Mouse (Mus musculus): ENCODE measurements at regions not wholly inside any gene's neighbourhood (a gene's known extent, or its start where the extent isn't known, plus 50 kb on each side); places are given as distances from the start of the nearest gene placed in this dataset.
"Not testable (repeated sequence)": the region's sequence is repeated elsewhere in the genome, so short reads cannot be mapped to it uniquely, and the experiment has no call there.

DNA sequence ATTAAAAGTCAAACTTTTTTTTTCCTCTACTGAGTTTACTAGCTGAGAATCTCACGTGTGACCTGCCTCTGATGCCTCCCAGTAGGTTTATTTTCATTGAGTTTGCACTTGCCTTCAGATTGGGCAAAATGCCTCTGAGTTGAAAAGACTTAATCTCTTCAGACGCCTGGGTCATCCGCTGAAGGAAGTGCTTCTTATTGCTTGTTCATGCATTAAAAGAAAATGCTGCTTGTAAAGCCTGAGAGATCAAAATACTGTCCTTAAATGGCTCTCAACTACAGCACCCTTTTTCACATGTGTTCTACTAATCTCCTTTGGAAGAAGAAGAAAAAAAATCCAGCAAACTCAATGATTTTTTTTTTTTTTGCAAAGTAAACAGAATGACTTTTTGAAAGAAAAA is 351.5 kb downstream of the Kcnh5 start:
- peak; percentile 6 to 27 for DNase-seq

DNA sequence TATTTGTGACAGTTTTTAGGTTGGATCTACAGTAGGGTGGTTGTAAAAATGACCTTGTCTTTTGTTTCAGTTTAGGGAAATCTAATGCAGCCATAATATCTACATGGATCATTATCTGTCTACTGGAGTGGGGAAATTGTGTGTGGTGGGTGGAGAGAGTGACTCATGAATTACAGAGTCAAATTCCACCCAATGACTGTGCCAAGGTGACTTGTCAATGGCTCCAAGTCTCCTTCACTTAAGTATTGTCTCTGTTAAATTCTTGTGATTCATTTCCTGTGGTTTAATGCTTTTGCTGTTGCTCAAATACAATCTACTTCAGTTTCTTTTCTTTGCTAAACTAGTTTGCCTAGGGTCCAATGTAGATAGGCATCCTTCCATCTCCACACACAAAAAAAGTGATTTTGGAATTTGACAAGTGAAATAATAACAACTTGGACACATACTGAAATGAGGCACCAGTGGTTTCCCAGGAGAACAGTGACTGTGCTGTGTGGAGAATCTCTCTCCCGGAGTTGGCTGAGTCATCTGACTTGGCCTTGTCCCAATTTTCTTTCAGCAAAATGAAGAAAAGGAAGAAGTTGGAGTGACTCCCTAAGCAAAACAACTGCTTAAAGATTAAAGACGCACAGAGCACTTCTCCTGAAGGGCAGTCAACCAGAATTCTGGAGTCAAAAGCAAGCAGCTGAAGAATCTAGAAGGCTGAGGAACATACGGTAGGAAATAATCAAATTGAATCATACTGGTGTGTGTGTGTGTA is 352.2 kb downstream of the Kcnh5 start:
- peak; percentile 35 to 56 for DNase-seq

DNA sequence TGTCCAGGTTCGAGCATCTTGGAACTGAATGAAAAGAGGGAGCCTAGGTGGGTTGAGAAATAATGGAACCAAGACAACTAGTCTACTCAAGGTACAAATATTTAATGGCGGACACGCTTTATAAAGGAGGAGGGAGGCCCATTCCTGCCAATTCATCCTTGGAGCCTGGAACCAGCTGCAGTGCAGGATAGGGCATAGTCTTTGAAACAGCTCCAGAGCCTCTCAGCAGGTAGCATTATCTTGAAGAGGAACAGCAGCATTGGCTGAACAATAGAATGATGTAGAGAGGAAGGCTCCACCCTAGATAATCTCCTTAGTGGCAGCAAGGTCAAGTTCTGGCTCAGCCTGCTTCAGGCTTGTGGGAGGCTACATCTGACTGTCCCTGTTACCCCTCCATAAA is 361.0 kb downstream of the Kcnh5 start:
- not testable (repeated sequence) for DNase-seq

DNA sequence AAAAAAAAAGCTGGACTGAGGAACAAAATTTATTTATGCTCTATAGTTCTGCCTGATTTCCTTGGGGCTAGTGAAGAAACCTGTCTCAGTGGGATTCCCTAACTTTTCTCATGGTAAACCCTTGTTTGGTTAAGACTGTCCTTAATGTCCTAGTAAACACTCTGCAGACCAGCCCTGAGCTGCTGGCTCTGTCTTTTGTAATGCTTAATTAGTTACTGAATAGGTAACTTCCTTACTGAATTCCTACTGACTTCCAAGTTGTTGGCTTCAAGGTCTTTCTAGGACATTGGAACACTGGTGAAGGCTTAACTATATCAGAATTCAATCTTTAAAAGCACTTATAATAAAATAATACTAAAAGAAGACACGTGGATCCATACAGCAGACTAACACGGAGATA is 368.6 kb downstream of the Kcnh5 start:
- not testable (repeated sequence) for DNase-seq

DNA sequence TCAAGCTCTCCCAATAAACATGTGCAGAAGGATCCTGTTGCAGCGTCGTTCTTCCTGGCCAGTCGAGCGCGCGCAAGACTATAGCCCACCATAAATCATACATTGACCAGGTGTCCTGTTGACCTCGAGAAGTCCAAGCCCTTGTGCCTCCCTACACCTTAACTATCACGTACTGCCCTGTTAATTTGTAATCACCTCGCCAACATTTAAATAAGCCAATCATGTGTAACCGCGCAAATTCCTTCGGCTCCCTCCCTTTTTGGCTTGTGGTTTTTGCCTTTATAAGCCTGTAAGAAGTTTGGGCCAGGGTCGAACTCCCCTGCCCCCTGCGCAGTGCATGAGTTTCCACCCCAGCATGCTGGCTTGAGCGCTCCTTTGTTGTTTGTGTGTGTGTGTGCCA is 369.2 kb downstream of the Kcnh5 start:
- DNase-seq, result not testable (repeated sequence)

DNA sequence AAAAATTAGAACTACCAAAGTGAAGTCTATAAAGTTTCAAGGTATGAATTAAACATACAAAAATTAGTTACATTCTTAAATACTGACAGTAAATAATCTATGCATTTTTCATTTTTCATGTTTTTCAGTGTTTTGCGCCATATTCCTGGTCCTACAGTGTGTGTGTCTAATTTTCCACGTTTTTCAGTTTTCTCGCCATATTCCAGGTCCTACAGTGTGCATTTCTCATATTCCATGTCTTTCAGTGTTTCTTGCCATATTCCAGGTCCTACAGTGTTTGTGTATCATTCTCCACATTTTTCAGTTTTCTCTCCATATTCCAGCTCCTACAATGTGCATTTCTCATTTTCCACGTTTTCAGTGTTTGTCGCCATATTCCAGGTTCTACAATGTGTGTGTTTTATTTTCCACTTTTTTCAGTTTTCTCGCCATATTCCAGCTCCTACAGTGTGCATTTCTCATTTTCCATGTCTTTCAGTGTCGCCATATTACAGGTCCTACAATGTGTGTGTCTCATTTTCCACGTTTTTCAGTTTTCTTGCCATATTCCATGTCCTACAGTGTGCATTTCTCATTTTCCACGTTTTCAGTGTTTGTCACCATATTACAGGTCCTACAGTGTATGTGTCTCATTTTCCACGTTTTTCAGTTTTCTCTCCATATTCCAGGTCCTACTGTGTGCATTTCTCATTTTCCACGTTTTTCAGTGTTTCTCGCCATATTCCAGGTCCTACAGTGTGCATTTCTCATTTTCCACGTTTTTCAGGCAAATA is 373.2 kb downstream of the Kcnh5 start:
- peak; percentile 32 to 62 for DNase-seq

DNA sequence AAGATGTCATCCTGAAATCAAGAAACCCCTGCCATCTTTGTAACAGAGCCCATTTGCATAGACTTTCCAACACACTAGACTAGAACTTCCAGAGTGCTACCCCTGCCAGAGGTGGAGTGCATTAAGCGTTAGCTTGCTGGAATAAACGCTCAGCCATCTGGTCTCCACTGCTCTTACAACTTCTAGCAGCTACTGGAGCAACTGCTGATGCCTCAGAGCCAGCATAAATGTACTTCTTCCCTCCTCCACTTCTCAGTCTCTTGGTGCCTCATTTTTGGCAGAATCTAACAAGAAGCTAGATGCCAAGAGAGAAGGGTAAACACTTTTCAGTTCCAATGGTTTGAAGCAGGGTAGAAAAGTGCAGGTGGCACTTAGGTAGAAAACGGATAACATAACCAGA is 385.1 kb downstream of the Kcnh5 start:
- DNase-seq, result peak; percentile 9 to 31

DNA sequence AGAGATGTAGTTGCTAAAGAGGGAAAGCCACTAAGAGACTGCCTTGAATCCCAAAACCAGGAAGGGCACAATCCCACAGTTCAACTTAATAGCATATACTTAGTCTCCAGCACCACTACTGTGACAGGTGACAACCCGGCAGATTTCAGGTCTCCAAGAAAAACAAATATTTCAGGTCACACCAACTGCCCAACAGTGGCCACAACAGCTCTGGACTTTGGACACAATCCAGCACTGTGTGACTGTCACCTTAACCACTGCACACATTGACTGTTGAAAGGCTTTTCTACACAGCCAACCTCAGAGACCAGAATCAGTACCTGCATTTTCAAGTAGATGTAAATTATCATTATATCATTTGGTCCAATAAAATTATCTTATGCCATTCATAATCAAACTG is 414.8 kb downstream of the Kcnh5 start:
- DNase-seq, result no peak

DNA sequence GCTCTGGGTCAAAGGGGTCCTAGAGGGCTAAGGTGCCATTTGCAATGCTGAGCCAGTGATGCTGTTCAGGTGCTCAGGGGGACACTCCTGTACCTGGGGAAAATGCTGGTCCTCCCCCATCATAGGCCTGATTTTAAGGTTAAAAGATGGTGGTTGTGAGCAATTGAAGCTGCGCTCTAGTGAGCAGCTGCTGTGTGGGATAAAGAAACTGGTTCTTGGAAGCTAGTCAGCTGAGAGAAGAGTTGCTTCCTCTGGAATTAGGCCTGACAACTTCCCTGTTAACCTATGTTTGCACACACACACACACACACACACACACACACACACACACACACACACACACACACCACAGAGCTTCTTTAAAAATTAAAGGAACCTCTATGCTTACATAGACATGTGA is 428.9 kb upstream of the Gm11042 start:
- DNase-seq, result no peak

DNA sequence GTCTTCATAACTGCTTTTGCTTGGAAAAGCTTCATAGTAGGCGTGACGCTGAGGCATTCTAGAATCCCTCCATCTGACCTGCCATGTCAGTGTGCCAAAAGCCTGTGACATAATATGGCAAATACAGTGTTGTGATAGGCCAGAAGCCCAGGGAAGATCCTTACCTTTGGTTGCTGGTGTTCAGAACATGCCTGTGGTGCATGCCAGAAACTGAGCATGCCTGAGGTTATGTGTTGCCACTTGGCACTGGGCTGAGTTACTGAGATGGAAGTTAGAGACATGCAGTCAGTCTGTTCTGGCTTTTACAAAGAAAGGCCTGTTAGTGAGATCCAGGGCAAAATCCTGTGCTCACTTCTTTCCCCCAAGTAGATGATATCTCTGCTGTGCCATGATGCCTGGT is 412.7 kb upstream of the Gm11042 start:
- no peak for DNase-seq

DNA sequence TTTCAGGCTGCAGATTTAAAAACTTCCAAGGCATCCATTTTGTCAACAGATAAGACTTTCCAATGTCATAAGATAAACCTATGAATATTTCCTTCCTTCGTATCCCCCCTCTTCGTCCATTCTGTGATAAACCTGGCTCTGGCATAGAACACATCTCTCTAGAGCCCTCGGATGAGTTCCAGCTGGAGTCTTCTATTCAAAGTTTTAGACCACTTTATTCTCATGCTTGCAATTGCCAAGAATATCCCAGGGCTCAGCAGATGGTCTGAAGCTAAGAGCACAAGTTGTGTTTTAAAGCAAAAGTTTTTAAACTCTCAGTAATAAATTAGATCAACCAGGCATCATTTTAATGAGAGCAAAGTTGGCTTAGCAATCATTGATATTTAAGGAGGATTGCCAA is 363.0 kb upstream of the Gm11042 start:
- no peak for DNase-seq

DNA sequence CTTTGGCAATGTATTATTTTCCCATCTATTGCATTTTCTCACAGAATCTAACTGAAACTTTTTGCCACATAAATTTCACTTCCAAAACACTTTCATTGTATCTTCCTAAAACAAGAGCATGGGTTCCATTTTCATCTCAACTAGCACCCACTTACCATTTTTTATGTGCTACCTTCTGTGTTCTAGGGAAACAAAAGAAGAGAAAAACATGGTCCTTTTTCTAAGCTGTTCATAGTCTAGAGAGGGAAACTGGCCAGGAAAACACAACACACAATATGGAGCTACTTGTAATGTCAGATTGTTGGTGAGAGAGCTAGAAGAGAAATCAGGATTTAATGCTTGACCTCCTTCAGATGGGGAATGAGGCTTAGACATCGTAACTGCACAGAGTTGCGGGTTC is 361.6 kb upstream of the Gm11042 start:
- no peak for DNase-seq

DNA sequence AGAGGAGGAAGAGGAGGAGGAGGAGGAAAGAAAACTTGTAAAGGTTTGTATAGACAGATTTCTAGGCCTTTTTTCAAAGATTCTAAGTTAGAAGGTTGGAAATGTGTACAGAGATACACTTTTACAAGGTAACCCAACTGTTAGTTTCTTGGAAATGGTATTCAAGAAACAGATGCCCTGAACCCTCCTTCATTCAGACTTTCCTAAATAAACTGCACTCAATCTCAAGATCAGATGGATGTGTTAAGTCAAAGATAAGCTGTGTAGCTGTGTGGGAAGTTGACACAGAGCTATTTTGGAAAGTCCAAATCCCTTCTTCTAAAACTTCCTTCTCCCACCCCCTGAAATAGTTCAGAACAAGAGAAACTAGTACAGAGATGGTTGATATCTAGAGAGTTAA is 342.2 kb upstream of the Gm11042 start:
- no peak for DNase-seq

DNA sequence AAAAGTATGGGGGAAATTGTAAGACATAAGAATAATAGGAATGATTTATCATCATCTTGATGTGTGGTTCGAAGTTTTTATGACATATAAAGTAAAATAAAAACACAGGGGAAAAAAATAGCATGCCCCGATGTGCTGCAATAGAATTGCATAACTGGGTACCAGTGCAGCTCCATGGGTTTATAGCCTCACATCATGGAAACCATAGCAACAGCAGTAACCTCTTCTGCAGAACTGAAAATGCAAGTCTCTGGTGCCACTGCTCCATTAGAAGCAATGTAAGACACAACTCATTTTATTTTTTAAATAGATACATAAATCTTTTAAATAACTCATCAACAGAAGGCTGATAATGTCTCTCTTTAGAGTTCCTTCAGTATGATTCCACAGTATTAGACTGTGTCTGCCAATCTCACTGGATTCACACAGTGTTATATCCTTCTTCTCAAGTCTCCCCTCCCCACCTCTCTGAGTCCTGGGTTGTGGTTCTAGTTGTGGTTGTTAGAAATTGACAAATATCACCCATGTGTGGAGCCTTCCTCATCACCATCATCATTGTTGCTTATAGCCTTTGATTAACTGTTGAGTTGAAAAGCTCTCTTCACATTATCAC is 340.9 kb upstream of the Gm11042 start:
- no peak for DNase-seq

DNA sequence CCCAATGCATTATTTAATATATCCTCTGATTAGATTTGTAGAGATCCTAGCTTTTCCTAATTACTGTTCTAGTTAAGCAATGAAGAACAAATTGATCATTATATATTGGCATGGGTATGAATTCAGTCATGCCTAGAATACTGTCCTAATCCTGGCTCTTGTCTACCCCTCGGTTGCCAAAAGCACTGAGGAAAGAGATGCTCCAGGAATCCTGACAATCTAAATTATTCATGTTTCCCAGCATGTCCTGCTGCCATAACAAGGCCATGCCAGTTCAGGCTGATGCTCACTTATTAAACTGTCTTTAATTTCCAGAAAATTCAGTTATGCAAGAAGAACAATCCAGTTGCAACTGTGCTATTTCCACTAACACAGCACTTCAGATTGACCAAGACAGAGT is 335.1 kb upstream of the Gm11042 start:
- peak; percentile 81 to 82 for DNase-seq

DNA sequence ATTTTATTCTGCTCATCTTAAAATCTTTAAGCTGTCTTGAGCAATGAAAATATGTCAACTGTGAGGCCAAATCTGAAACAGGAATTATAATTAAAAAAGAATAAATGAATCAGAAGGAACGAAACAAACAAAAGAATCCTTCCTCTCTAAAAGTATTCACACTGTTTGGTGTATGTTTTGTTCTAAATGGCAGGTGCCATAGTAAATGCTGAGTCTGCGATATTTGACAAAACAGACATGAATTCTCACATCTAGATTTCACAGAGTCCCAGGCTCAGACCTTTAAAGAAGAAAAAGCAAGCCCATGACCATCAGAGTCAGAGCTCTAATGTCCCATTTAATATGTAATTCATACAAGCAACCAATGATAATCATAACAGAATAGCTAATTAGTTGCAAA is 316.6 kb upstream of the Gm11042 start:
- no peak for DNase-seq

DNA sequence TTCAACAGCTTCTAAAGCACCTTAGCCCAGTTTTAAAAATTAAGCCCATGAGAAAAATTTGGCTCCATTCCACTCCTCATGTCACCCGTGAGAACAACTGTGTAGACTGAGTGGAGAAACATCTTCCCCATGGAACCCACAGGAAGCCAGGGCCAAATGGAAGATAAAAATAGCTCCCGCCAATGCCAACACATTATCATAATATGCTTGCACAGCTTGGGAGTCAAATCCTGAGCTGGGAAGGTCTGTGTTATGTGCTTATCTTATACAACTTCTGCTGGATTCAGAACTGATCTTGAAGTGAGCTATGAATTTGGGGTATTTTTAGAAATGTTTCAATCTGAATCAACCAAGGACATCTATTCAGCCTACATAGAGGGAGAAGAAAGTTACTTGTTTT is 279.0 kb upstream of the Gm11042 start:
- peak; percentile 12 for DNase-seq

DNA sequence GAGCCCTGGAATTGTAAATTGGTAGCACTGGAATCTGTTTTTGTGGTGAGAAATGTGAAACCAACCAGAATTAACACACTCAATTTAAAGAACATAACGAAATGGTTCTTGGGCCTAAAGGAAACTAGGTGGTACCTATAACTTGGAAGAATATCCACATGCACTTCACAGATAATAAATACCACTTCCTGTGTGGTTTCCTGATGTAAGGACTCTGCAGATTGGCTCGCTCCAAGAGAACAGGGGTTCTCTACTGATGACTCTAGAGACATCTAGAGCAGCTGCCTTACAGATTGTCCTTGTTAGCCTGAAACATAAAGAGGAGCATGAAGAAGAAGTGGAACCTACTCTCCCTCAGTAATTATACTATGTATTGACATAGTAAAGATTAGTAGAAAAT is 238.4 kb upstream of the Gm11042 start:
- no peak for DNase-seq

DNA sequence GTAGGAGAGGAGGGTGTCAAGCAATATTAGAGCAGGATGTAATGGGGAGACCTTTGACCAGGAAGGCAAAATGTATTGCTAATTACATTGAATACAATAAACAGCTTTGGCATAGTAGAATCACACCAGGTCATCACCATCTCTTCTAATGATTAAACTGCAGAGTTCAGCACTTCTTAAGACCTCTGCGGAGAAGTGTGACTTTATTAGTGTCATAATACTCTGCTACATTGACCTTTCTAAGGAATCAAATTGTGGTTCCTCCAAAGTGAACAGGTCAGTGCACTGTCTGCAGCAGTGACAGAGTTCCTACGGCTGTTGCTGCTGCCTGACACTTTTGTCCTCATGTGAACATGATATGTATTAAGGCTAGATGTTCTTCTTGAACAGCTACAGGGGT is 228.0 kb upstream of the Gm11042 start:
- no peak for DNase-seq

DNA sequence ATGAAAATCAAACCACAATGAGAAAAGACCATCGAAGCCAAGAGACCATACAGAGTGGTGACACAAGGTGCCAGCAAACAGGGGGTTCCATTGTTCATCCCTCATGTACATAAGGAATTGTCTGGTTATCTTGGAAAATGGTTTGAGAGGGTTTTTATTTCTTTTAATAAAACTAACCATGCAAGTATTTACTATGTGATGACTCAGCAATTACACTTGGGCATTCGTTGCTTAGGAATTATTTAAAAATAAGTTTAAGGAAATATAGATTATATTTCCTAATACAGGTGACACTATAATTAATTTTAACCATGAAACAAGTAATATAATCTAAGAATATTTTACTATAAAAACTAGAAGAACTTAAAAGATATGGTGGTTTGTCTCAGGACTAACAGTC is 218.7 kb upstream of the Gm11042 start:
- no peak for DNase-seq

DNA sequence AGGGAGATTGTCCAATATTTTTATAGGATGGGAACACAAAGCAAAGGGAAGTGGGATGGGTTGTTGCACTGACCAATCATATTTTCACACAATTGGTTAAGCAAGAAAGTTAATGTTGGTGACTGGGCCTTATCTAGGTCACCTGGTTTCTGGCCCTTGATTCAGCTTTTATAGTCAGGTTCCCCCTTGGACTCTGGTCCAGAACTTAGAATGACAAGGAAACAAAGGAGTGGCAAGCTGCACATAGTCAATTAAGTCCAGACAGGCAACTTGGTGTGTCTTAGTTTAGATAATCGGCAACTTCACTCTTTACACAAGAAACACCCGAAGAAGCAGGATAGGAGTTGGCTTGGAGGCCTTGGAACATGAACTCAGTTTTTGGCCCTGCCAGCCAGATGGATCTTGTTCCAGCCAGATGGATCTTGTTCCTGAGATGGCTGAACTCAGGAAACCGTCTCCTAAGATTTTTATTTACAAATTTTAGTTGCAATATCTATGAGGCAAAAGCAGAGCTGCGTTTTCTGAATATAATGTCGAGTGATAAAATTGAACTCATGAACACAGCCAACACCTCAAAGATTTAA is 212.9 kb upstream of the Gm11042 start:
- DNase-seq, result peak; percentile 42 to 48

DNA sequence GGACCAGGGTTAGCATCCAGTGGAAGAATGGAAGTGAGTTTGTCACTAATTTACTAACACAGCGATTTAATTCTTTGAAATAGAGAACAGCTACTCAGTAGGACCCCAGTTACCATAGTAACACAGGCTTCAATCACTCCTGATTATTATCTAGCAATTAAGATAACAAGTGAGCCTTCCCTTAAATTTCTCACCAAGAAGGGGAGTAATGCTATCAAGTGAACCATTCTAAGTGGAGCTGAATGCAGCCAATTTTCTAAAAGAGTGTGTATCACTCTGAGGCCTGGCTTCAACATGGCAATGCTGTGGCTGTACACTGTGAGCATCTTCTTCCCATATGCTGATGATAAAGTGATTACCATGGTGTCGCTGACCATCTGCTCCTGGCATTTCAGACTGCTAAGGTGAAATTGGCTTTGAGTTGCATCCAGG is 211.0 kb upstream of the Gm11042 start:
- peak; percentile 67 to 76 for DNase-seq

DNA sequence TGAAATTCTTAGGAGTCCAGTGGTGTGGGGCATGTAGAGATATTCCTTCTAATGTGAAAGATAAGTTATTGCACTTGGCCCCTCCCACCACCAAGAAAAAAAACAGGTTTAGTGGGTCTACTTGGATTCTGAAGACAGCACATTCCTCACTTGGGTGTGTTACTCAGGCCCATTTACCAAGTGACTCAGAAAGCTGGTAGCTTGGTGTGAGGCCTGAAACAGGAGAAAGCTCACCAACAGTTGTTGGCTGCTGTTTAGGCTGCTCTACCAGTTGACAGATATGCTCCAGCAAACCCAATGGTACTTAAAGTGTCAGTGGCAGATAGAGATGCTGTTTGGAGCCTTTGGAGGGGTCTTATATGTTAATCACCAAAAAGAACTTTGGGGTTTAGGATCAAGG is 207.8 kb upstream of the Gm11042 start:
- no peak for DNase-seq

DNA sequence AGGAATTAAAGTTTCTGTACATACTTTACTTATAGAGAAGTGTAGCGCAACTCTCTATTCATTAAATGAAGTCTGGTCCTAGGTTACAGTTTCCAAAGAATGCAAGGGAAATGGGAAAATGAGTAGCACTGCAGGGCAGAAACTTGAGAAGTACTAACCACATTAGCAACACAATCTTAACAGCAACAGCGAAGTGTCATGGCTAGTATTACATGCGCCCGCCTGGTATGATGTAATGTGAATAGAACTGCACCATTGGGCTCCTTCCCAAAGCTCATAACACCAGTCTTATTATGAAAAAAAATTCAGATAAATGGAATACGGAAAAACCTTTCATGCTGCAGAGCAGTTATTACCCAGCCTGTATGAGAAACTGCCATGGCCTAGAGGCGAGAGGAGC is 201.8 kb upstream of the Gm11042 start:
- DNase-seq, result no peak
